Comparison of ENCODE assay signal across 14 mouse cellular contexts in the genomic region with DNA sequence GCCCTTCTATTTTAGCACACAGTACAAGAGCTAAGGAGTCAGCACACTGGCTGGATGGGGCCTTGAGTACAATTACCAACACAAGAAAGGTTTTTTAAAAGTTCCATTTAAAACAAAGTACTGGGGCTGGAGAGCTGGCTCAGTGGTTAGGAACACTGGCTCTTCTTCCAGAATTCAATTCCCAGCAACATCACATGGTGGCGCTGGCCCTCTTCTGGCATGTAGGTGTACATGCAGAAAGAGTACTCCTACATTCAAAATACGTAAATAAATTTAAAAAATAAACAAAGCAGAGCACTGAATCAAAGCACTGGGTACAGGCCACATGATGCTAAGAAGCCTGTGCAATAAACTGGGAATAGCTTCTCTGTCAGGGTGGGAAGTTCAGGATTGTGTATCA. TPM values are rescaled to one million over a fixed set of nuclear protein-coding genes. Genes with fewer than 3 reads are reported as not detected.
A peak's percentile ranks its signal among the peaks of the same experiment; 100 is the strongest.
DNase-seq lines count a peak whose midpoint lies in the region; ATAC-seq and TF ChIP-seq lines count a peak whose summit lies in the region.
"Had no signal": no experiment of that assay in that cellular context is flagged by ENCODE, and none has a peak within 500 bp of the region (broad histone marks: within the 10 kb centered on the region; RNA-seq: fewer than 3 reads in every experiment).

No protein-coding gene starts in this region.

- TF ChIP-seq CTCF in kidney, postnatal 0 days (IDR thresholded peaks at IDR 0.05; ENCODE audit: low read depth): peak; percentile 27; the same call in 1 of the 2 replicates
- peak in 1 of 2 experiments; percentile 48; a peak in 2 of 4 replicates for TF ChIP-seq CTCF in CH12.LX (conservative IDR thresholded peaks at IDR 0.05 in 1 of 2, IDR thresholded peaks at IDR 0.05 in 1 of 2; ENCODE audit: low read depth in 2 of 2, low read length in 2 of 2)

- dilution Hi-C loops in CH12.LX (cut with MboI; ENCODE audit: extremely low pct_ligation_motif_present, extremely low pct_unique_long_range_greater_than_20kb, low sequenced_read_pairs): no loop called here

- DNase-seq in kidney, postnatal 0 days (ENCODE audit: low spot score): no peak
- no peak for DNase-seq in kidney, adult 11 months
- DNase-seq in 416B (ENCODE audit: low read depth) (peak; percentile 63), CH12.LX (ENCODE audit: extremely low read depth) (peak; percentile 6)
- peak; percentile 11 to 20 for DNase-seq in adrenal gland, postnatal 36 days
- no peak for DNase-seq in forebrain, embryonic 10.5 days (ENCODE audit: extremely low spot score, low spot score)
- no peak for DNase-seq in cerebellum, adult 18-20 months
- DNase-seq: heart, postnatal 36 days; layer of hippocampus, postnatal 36 days; right cerebral cortex, postnatal 25 days had no signal

- no peak for TF ChIP-seq POLR2A in CH12.LX (IDR thresholded peaks at IDR 0.05; ENCODE audit: low read depth, low read length)

- no peak overlapping the region for H3K9ac ChIP-seq in kidney, postnatal 0 days (ENCODE audit: low read depth, low read length)
- no peak overlapping the region for H3K9ac ChIP-seq in CH12.LX (ENCODE audit: insufficient read depth, low read depth)
- no peak overlapping the region for H3K9ac ChIP-seq in forebrain, embryonic 15.5 days (replicated peaks)
- H3K9ac ChIP-seq: forebrain, embryonic 12.5 days; liver, embryonic 15.5 days; neural tube, embryonic 13.5 days had no signal

- in situ Hi-C loops in CH12.LX (cut with MboI; ENCODE audit: low pct_ligation_motif_present, low pct_unique_long_range_greater_than_20kb, low sequenced_read_pairs): no loop called here

- peaks cover 33% of the 10 kb centered on the region for H3K36me3 ChIP-seq in kidney, postnatal 0 days (ENCODE audit: insufficient read depth, low read length)
- H3K36me3 ChIP-seq in CH12.LX (replicated peaks in 1 of 2; ENCODE audit: control insufficient read depth in 1 of 2, insufficient read depth in 1 of 2, low read length in 1 of 2): peaks cover 18 to 41% of the 10 kb centered on the region in 2 experiments
- peaks cover 68% of the 10 kb centered on the region for H3K36me3 ChIP-seq in forebrain, embryonic 10.5 days (replicated peaks)
- H3K36me3 ChIP-seq in forebrain, embryonic 15.5 days: peaks cover 61% of the 10 kb centered on the region

- no peaks in the 10 kb centered on the region for H3K4me1 ChIP-seq in kidney, postnatal 0 days (replicated peaks; ENCODE audit: insufficient read depth, low read length)
- peaks cover 4 to 10% of the 10 kb centered on the region in 2 experiments; a peak in 2 of 4 replicates for H3K4me1 ChIP-seq in CH12.LX (ENCODE audit: control insufficient read depth in 1 of 2, insufficient read depth in 2 of 2)
- H3K4me1 ChIP-seq in forebrain, embryonic 10.5 days: no peaks in the 10 kb centered on the region
- no peaks in the 10 kb centered on the region for H3K4me1 ChIP-seq in forebrain, embryonic 15.5 days
- H3K4me1 ChIP-seq: forebrain, embryonic 12.5 days; neural tube, embryonic 13.5 days had no signal

- H3K27ac ChIP-seq in kidney, postnatal 0 days: no peak overlapping the region
- no peak overlapping the region for H3K27ac ChIP-seq in CH12.LX (ENCODE audit: insufficient read depth, low read depth)
- H3K27ac ChIP-seq in forebrain, embryonic 10.5 days: no peak overlapping the region
- H3K27ac ChIP-seq in forebrain, embryonic 15.5 days (replicated peaks): no peak overlapping the region
- H3K27ac ChIP-seq: forebrain, embryonic 12.5 days; liver, embryonic 15.5 days; neural tube, embryonic 13.5 days had no signal

- H3K9me3 ChIP-seq in kidney, postnatal 0 days (replicated peaks; ENCODE audit: low read length): no peaks in the 10 kb centered on the region
- no peaks in the 10 kb centered on the region for H3K9me3 ChIP-seq in CH12.LX (replicated peaks; ENCODE audit: low read length)
- no peaks in the 10 kb centered on the region for H3K9me3 ChIP-seq in forebrain, embryonic 10.5 days
- H3K9me3 ChIP-seq in forebrain, embryonic 15.5 days: no peaks in the 10 kb centered on the region
- H3K9me3 ChIP-seq: forebrain, embryonic 12.5 days; liver, embryonic 15.5 days; neural tube, embryonic 13.5 days had no signal

- H3K4me2 ChIP-seq in kidney, postnatal 0 days (ENCODE audit: low read length): no peak overlapping the region
- no peak overlapping the region for H3K4me2 ChIP-seq in CH12.LX (ENCODE audit: insufficient read depth, low read depth, poor library complexity, severe bottlenecking)
- no peak overlapping the region for H3K4me2 ChIP-seq in forebrain, embryonic 15.5 days (replicated peaks)
- H3K4me2 ChIP-seq: forebrain, embryonic 12.5 days; liver, embryonic 15.5 days; neural tube, embryonic 13.5 days had no signal

- no peaks in the 10 kb centered on the region; the same call in 1 of the 2 replicates for H3K79me2 ChIP-seq in CH12.LX (replicated peaks; ENCODE audit: control insufficient read depth, extremely low read depth, insufficient read depth, poor library complexity, severe bottlenecking)

- WGBS in kidney, postnatal 0 days: 81% methylated on average over 2 of the region's 2 CpGs
- WGBS in forebrain, embryonic 10.5 days: 70% methylated on average over 2 of the region's 2 CpGs
- WGBS in forebrain, embryonic 15.5 days: 78% methylated on average over 2 of the region's 2 CpGs

- TF ChIP-seq RAD21 in CH12.LX (IDR thresholded peaks at IDR 0.05; ENCODE audit: low read depth, low read length): peak; percentile 26

- TF ChIP-seq EP300 in CH12.LX (IDR thresholded peaks at IDR 0.05; ENCODE audit: low read length): no peak

- H3K4me3 ChIP-seq in kidney, postnatal 0 days (replicated peaks; ENCODE audit: low read depth, low read length): no peak overlapping the region
- H3K4me3 ChIP-seq in CH12.LX (replicated peaks in 1 of 3; ENCODE audit: low read depth in 2 of 3, low read length in 2 of 3, poor library complexity in 1 of 3): no peak overlapping the region
- no peak overlapping the region for H3K4me3 ChIP-seq in forebrain, embryonic 10.5 days
- H3K4me3 ChIP-seq in forebrain, embryonic 15.5 days: no peak overlapping the region
- H3K4me3 ChIP-seq: forebrain, embryonic 12.5 days; liver, embryonic 15.5 days; neural tube, embryonic 13.5 days had no signal

- no peak for ATAC-seq in kidney, postnatal 0 days (replicated peaks; ENCODE audit: low FRiP score, low read depth)
- ATAC-seq in forebrain, embryonic 15.5 days (replicated peaks): no peak

- no peaks in the 10 kb centered on the region for H3K27me3 ChIP-seq in kidney, postnatal 0 days (ENCODE audit: insufficient read depth, low read length)
- H3K27me3 ChIP-seq in CH12.LX (replicated peaks): no peaks in the 10 kb centered on the region
- H3K27me3 ChIP-seq in forebrain, embryonic 10.5 days (ENCODE audit: poor library complexity, severe bottlenecking): no peaks in the 10 kb centered on the region
- H3K27me3 ChIP-seq in forebrain, embryonic 15.5 days: no peaks in the 10 kb centered on the region
- H3K27me3 ChIP-seq: forebrain, embryonic 12.5 days; liver, embryonic 15.5 days; neural tube, embryonic 13.5 days had no signal

TF ChIP-seq in CH12.LX, 34 proteins besides CTCF, POLR2A, EP300 and RAD21:
- TF ChIP-seq BHLHE40 (IDR thresholded peaks at IDR 0.05; ENCODE audit: low read depth, low read length): no peak
- no peak for TF ChIP-seq MYC (IDR thresholded peaks at IDR 0.05; ENCODE audit: low read depth, low read length)

RNA-seq across cellular contexts. Expression of a gene that starts 34.9 kb away (rescaled TPM):
- 49.5 and 56.9 TPM in 2 replicates for polyA plus RNA-seq in kidney, postnatal 0 days (2015; fragmentation: Nextera tagmentation; extraction: Ambion mirVana)
- total RNA-seq in CH12.LX (2012; rRNA removed) (17.6 and 18.0 TPM in 2 replicates), CH12.LX (2014; rRNA removed) (24.7 and 26.9 TPM in 2 replicates)
- polyA plus RNA-seq in CH12.LX (2012; ENCODE audit: insufficient read length, low read depth): 10.4 and 12.3 TPM in 2 replicates
- 10 to 100 TPM; 40.3 to 51.1 TPM for total RNA-seq in adrenal gland, postnatal 36 days (2021)
- polyA plus RNA-seq in forebrain, embryonic 10.5 days (2016; fragmentation: Nextera tagmentation; extraction: Ambion mirVana): 54.7 and 56.3 TPM in 2 replicates
- 99.4 and 102 TPM in 2 replicates for polyA plus RNA-seq in forebrain, embryonic 15.5 days (2015; fragmentation: Nextera tagmentation; extraction: Ambion mirVana)

RNA-seq across cellular contexts. Expression of a gene that starts 36.2 kb away (rescaled TPM):
- 20.1 and 23.5 TPM in 2 replicates for polyA plus RNA-seq in kidney, postnatal 0 days (2015; fragmentation: Nextera tagmentation; extraction: Ambion mirVana)
- total RNA-seq in CH12.LX (2012; rRNA removed): 19.4 and 19.6 TPM in 2 replicates
- total RNA-seq in CH12.LX (2014; rRNA removed): 36.7 and 40.8 TPM in 2 replicates
- 22.3 and 23.8 TPM in 2 replicates for polyA plus RNA-seq in CH12.LX (2012; ENCODE audit: insufficient read length, low read depth)
- total RNA-seq in adrenal gland, postnatal 36 days (2021): 1 to 10 TPM; 8.0 to 9.8 TPM
- polyA plus RNA-seq in forebrain, embryonic 10.5 days (2016; fragmentation: Nextera tagmentation; extraction: Ambion mirVana): 42.3 and 42.8 TPM in 2 replicates
- 15.7 TPM in 2 replicates for polyA plus RNA-seq in forebrain, embryonic 15.5 days (2015; fragmentation: Nextera tagmentation; extraction: Ambion mirVana)

Comparison
In these comparisons a context has a peak if more than half of its experiments do, and no peak if none do; other contexts are left out.
1. DNase-seq: peak in 416B (single experiment), CH12.LX (single experiment) and adrenal gland, postnatal 36 days (2 of 2); none in kidney, postnatal 0 days (single experiment), kidney, adult 11 months (single experiment), forebrain, embryonic 10.5 days (single experiment) and cerebellum, adult 18-20 months (0 of 2).